Mouse (Mus musculus): ENCODE results near the gene Tm4sf20.

Tm4sf20 gene

GRCm38 (mm10) chr1:82717816-82718512 is 50.3 kb downstream of the Tm4sf20 start:
- in situ Hi-C loops (cut with MboI, MseI), result no loop called here
